Mouse (Mus musculus) embryonic stem cell, embryonic (primary cell): Measurements from ENCODE around the gene Sesn1.

Experiments
- CTCF ChIA-PET, 4 experiments: fragments of 300-600 bp in 2 of 4; fragments of 350-600 bp in 2 of 4; sonication (Branson Sonifier 250); formaldehyde crosslinking; loops; one replicate each; lab custom pipeline; 2022; ENCODE audit warnings: inconsistent platforms in 2 of 4; lab: Charles Lee
- POLR2A ChIA-PET, 4 experiments: fragments of 300-600 bp in 2 of 4; fragments of 350-600 bp in 2 of 4; sonication (Branson Sonifier 250); formaldehyde crosslinking; loops; one replicate each; lab custom pipeline; 2022; ENCODE audit warnings: antibody characterized with exemption in 4 of 4, inconsistent platforms in 1 of 4; lab: Charles Lee

Gene Sesn1

DNA sequence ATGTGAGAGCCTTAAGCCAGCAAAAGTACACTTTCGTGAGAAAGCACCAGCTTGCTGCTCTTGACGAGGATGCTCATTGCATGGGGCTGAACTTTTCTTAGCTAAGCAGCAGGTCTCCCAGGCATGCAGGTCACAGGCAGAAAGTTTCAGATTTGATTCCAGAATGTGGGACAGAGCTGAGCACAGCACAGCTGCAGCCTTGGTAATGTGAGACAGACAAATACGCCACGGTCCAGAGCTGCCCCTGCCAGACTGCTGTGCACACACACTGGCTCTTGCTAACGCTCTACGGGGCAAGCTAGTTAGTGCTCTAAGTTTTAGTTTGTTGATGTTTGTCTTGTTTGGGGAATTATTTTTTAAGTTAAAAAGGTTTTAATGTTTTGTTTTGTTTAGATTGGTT lies 22.5 kb downstream of the Sesn1 start:
- ChIA-PET CTCF (interaction anchor here in 2 of 4 experiments (0.6 to 1.9 kb wide), 7 partner anchors 103 to 1141 kb away, joined by 3 to 6 read pairs (median 4); no protein-coding TSS in a partner anchor), POLR2A (interaction anchor here in 2 of 4 experiments (0.9 to 1.0 kb wide), 2 partner anchors 55 to 142 kb away, joined by 3 read pairs; no protein-coding TSS in a partner anchor)

- POLR2A ChIA-PET = interaction anchor here in 2 of 4 experiments (0.8 to 1.0 kb wide), 2 partner anchors 16 to 102 kb away, joined by 3 read pairs; no protein-coding TSS in a partner anchor
- CTCF ChIA-PET = interaction anchor here in 1 of 4 experiments (1.2 kb wide), 1 partner anchor 146 kb away, joined by 5 read pairs; no protein-coding TSS in a partner anchor
Measured at GRCm38 (mm10) chr10:41834131-41834530, 24.4 kb downstream of the Sesn1 start.

GRCm38 (mm10) chr10:41838911-41839310 lies 29.2 kb downstream of the Sesn1 start:
- CTCF ChIA-PET = interaction anchor here in 2 of 4 experiments (0.6 to 1.2 kb wide), 5 partner anchors 9 to 333 kb away, joined by 3 to 6 read pairs (median 4); no protein-coding TSS in a partner anchor
- POLR2A ChIA-PET = interaction anchor here in 2 of 4 experiments (0.9 to 2.3 kb wide), 5 partner anchors 9 to 114 kb away, joined by 3 to 13 read pairs (median 4); no protein-coding TSS in a partner anchor

DNA sequence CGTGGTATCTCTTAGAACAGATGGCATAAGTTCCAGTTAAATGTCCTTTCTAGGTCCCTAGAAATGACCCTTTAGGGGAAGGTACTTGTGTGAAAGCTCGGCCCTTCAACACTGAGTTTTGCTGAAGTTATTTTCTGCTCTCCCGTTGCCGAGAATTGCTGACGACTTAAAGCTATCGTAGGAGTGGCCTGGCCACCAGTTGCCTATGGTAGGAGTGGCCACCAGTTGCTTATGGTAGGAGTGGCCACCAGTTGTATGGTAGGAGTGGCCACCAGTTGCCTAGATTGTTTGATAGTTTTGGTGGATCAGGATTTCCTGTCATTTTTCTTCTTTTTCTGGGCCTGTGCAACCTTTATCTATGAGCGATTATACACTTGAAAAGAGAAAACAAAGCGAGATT lies 38.0 kb downstream of the Sesn1 start:
- POLR2A ChIA-PET = interaction anchor here in 2 of 4 experiments (2.3 to 3.2 kb wide), 2 partner anchors 8 to 9 kb away, joined by 10 to 13 read pairs; no protein-coding TSS in a partner anchor
- CTCF ChIA-PET = interaction anchor here in 1 of 4 experiments (1.1 kb wide), 1 partner anchor 17 kb away, joined by 3 read pairs; no protein-coding TSS in a partner anchor

- ChIA-PET CTCF (interaction anchor here in 1 of 4 experiments (0.7 to 1.1 kb wide), 2 partner anchors 9 to 18 kb away, joined by 3 read pairs; no protein-coding TSS in a partner anchor), POLR2A (interaction anchor here in 2 of 4 experiments (0.6 to 3.2 kb wide), 6 partner anchors 9 to 435 kb away, joined by 3 to 13 read pairs (median 4); partner anchors contain the start of gene Cd164 (in 1 of the 2))
Measured at GRCm38 (mm10) chr10:41848721-41849120, 39.0 kb downstream of the Sesn1 start.

- POLR2A ChIA-PET = interaction anchor here in 1 of 4 experiments (0.8 kb wide), 1 partner anchor 8 kb away, joined by 3 read pairs; no protein-coding TSS in a partner anchor
- CTCF ChIA-PET = no interaction called here
Measured at GRCm38 (mm10) chr10:41859820-41860219, 50.1 kb downstream of the Sesn1 start.

DNA sequence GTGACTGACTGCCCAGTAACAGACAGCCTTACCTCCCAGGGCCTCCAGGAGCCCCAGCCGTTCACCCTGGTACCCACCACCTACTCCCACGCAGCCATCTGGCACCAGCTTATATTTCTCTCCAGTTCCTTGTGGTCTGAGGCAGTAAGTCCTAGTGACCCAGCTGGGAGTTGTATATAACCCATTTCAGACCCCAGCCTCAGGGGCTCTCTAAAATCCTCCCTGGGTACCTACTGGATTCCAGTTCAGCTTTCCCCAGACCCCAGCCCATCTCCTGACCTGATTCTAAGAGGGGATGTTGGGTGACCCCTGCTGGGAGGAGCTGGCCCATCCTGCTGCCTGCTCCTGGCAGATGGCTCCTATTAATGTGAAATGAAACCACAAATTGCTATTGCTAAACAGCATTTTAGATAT lies 50.5 kb downstream of the Sesn1 start:
- CTCF ChIA-PET = no interaction called here

GRCm38 (mm10) chr10:41863053-41863452 lies 53.3 kb downstream of the Sesn1 start:
- ChIA-PET POLR2A (interaction anchor here in 2 of 4 experiments (0.5 to 1.6 kb wide), 6 partner anchors 9 to 837 kb away, joined by 3 to 5 read pairs (median 4); no protein-coding TSS in a partner anchor), CTCF (no interaction called here)

More for the DNA sequence above, 50.5 kb downstream of the Sesn1 start:
- POLR2A ChIA-PET = interaction anchor here in 1 of 4 experiments (0.5 to 0.8 kb wide), 2 partner anchors 8 to 371 kb away, joined by 3 read pairs; no protein-coding TSS in a partner anchor

DNA sequence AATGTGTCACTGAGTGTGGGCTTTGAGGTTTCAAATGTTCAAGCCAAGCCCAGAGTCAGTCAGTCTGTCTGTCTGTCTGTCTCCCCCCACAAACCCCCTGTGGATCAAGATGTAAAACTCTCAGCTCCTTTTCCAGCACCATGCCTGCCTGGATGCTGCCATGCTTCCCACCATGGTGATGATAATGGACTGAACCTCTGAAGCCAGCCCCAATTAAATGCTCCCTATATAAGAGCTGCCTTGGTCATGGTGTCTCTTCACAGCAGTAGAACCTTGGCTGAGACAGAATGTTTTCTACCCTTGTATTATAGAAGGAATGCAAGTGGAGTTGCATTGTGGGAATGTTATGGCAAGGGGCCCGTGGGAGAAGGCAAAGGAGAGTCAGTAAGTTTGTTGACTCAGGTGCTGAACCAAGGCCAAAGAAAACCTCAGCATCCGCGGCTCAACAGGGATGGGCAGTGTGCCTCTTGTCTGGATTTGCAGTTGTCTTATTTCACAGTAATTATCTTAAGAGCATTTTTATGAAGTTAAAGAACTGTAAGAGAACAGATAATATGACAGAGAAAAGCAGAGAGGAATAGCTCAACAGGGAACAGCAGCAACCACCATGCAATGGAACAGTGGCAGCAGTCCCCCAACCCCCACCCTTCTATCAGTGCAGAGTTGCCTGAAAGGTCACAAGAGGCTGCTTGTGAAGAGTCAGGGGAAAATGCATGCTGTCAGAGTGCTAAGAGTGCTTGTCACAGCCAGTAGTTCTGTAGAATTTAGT lies 56.5 kb downstream of the Sesn1 start:
- ChIA-PET CTCF (no interaction called here), POLR2A (interaction anchor here in 1 of 4 experiments (1.9 kb wide), 1 partner anchor 21 kb away, joined by 7 read pairs; no protein-coding TSS in a partner anchor)

- ChIA-PET CTCF (no interaction called here), POLR2A (interaction anchor here in 1 of 4 experiments (1.9 kb wide), 1 partner anchor 20 kb away, joined by 7 read pairs; no protein-coding TSS in a partner anchor)
Measured at GRCm38 (mm10) chr10:41866838-41867154, 57.1 kb downstream of the Sesn1 start.

- ChIA-PET POLR2A (interaction anchor here in 1 of 4 experiments (1.9 kb wide), 1 partner anchor 19 kb away, joined by 7 read pairs; no protein-coding TSS in a partner anchor), CTCF (no interaction called here)
Measured at GRCm38 (mm10) chr10:41867956-41868355, 58.2 kb downstream of the Sesn1 start.

GRCm38 (mm10) chr10:41870101-41870500 lies 60.4 kb downstream of the Sesn1 start:
- ChIA-PET POLR2A (interaction anchor here in 1 of 4 experiments (0.6 kb wide), 1 partner anchor 407 kb away, joined by 3 read pairs; no protein-coding TSS in a partner anchor), CTCF (interaction anchor here in 2 of 4 experiments (0.6 to 1.0 kb wide), 2 partner anchors 161 to 425 kb away, joined by 4 to 6 read pairs; no protein-coding TSS in a partner anchor)

DNA sequence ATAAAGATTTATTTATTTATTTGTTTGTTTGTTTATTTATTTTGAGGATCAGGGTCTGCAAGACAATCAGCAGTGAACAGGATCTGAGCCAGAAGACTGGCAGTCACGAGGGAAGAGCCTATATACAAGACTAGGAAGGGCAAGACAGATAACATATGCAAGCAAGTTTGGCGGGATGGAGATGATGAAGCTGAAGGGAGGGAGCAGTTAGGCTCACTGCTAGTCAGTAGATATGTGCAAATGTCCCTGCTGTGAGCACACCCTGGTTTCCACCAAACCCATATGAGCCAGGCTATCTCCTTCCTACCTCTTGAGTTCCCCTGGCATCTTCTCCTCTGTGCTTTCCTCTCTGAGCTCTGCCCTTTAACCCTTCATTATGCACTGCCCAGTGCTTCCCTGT lies 61.8 kb downstream of the Sesn1 start:
- POLR2A ChIA-PET = interaction anchor here in 2 of 4 experiments (1.1 kb wide), 2 partner anchors 8 to 16 kb away, joined by 3 to 4 read pairs; no protein-coding TSS in a partner anchor

DNA sequence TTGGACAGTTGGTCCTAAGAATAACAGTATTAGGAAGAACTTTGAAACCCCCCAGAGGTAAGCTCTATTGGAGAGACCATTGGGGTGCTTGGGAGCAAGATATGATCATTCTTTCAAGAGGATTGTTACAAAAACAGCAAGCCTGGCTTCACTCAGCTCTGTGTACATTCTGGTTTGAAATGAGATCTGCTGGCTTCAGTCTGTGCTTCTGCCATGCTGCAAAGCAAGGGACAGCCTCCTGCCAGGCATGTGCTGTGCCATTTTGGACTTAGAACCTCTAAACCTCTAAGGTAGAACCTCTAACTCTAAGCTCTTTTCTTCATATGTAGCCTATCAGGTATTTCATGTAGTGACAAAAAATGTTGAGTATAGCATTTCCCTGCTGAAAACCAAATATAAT lies 65.9 kb downstream of the Sesn1 start:
- ChIA-PET POLR2A (interaction anchor here in 2 of 4 experiments (0.6 to 1.3 kb wide), 5 partner anchors 8 to 133 kb away, joined by 3 to 5 read pairs (median 3); no protein-coding TSS in a partner anchor), CTCF (no interaction called here)

More for the DNA sequence above, 61.8 kb downstream of the Sesn1 start:
- CTCF ChIA-PET = no interaction called here

DNA sequence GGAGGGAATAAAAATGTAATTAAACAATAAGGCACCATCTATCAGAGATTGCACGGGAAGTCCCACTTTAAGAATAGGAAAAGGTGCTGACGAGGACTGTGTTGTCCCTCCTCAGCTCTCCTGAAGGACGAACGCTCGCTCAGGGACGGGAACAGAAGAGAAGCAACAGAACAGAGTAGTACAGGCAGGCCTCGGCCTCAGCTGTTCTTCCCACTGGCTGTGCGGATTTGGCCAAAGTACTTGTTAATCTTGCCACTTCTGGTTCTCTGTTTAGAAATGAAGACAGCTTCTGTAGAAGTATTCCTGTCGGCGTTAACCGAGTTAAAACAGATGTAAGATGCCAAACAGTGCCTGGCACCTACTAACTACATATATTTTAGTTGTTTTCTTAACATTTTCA lies 68.6 kb downstream of the Sesn1 start:
- ChIA-PET CTCF (interaction anchor here in 1 of 4 experiments (1.4 kb wide), 1 partner anchor 188 kb away, joined by 3 read pairs; no protein-coding TSS in a partner anchor), POLR2A (interaction anchor here in 2 of 4 experiments (0.9 to 2.8 kb wide), 3 partner anchors 9 to 75 kb away, joined by 3 to 9 read pairs (median 5); no protein-coding TSS in a partner anchor)

DNA sequence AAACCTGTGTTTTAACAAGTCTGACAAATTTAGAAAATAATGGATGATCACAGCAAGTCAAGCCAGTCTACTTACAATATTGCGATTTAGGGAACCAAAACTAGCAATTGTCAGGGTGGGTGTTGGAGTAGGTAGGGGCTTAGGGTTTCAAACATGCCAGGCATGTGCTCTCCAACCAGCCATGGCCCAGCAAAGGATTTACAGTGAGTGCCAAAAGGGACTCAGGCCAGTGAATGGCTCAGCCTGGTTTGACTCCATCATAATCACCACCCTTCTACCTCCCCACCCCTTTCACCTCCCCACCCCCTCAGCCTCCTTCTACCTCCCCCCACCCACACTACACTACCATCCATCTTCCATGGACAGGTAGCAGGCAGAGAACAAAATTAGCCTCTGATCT lies 69.9 kb downstream of the Sesn1 start:
- POLR2A ChIA-PET = interaction anchor here in 2 of 4 experiments (1.3 to 2.8 kb wide), 2 partner anchors 8 to 398 kb away, joined by 4 to 9 read pairs; no protein-coding TSS in a partner anchor

GRCm38 (mm10) chr10:41880206-41880605 lies 70.5 kb downstream of the Sesn1 start:
- CTCF ChIA-PET = no interaction called here
- POLR2A ChIA-PET = no interaction called here

More for the DNA sequence above, 69.9 kb downstream of the Sesn1 start:
- CTCF ChIA-PET = interaction anchor here in 2 of 4 experiments (0.9 to 1.4 kb wide), 2 partner anchors 189 to 190 kb away, joined by 3 read pairs; no protein-coding TSS in a partner anchor

GRCm38 (mm10) chr10:41880777-41881176 lies 71.0 kb downstream of the Sesn1 start:
- CTCF ChIA-PET = interaction anchor here in 1 of 4 experiments (0.5 kb wide), 1 partner anchor 886 kb away, joined by 3 read pairs; no protein-coding TSS in a partner anchor
- POLR2A ChIA-PET = interaction anchor here in 1 of 4 experiments (1.2 to 1.5 kb wide), 4 partner anchors 10 to 50 kb away, joined by 3 to 4 read pairs (median 3); no protein-coding TSS in a partner anchor
